Mouse (Mus musculus) mouse trophoblast stem cell (cell line): ENCODE measurements around the gene Mrnip.
"Not testable (repeated sequence)": the region's sequence is repeated elsewhere in the genome, so short reads cannot be mapped to it uniquely, and the experiment has no call there.

ENCODE experiments used
- in situ Hi-C, 2 experiments: fragments of 300-500 bp; cut with MseI, MboI; formaldehyde crosslinking; loops; 2 replicates in 1 of 2; 3 replicates in 1 of 2; pipeline ENCODE4 v1.15.1; 2025

Gene Mrnip

GRCm38 (mm10) chr11:50174111-50174729 lies at the start of gene Mrnip:
TSS of gene Mrnip (plus strand) at chr11:50174444.
- in situ Hi-C loops, result not testable (repeated sequence)

- in situ Hi-C loops, result no loop called here
Observed at GRCm38 (mm10) chr11:50127781-50128180, 46.5 kb upstream of the Mrnip start.

GRCm38 (mm10) chr11:50130811-50131766 lies 43.2 kb upstream of the Mrnip start, which contains the start of gene Tbc1d9b:
TSS of gene Tbc1d9b (plus strand) at chr11:50131396.
- in situ Hi-C loops, result loop anchor here in 1 of 2 experiments (5.0 kb wide), 1 partner anchor 144 kb away; no protein-coding TSS in a partner anchor

GRCm38 (mm10) chr11:50131801-50132201 lies 42.4 kb upstream of the Mrnip start:
- in situ Hi-C loops, result loop anchor here in 1 of 2 experiments (5.0 kb wide), 1 partner anchor 144 kb away; no protein-coding TSS in a partner anchor

GRCm38 (mm10) chr11:50132265-50132664 lies 42.0 kb upstream of the Mrnip start:
- in situ Hi-C loops, result loop anchor here in 1 of 2 experiments (5.0 kb wide), 1 partner anchor 145 kb away; no protein-coding TSS in a partner anchor

- in situ Hi-C loops, result loop anchor here in 1 of 2 experiments (5.0 kb wide), 1 partner anchor 147 kb away; no protein-coding TSS in a partner anchor
Observed at GRCm38 (mm10) chr11:50134136-50134859, 39.9 kb upstream of the Mrnip start.

- in situ Hi-C loops, result no loop called here
Observed at GRCm38 (mm10) chr11:50138206-50138822, 35.9 kb upstream of the Mrnip start.

GRCm38 (mm10) chr11:50139571-50139970 lies 34.7 kb upstream of the Mrnip start:
- in situ Hi-C loops, result no loop called here

GRCm38 (mm10) chr11:50145529-50145928 lies 28.7 kb upstream of the Mrnip start:
- in situ Hi-C loops, result no loop called here

- in situ Hi-C loops, result no loop called here
Observed at GRCm38 (mm10) chr11:50146121-50146520, 28.1 kb upstream of the Mrnip start.

GRCm38 (mm10) chr11:50147267-50147957 lies 26.8 kb upstream of the Mrnip start:
- in situ Hi-C loops, result no loop called here

- in situ Hi-C loops, result no loop called here
Observed at GRCm38 (mm10) chr11:50147958-50148476, 26.2 kb upstream of the Mrnip start.

GRCm38 (mm10) chr11:50149200-50149599 lies 25.0 kb upstream of the Mrnip start:
- in situ Hi-C loops, result no loop called here

GRCm38 (mm10) chr11:50149603-50150150 lies 24.6 kb upstream of the Mrnip start:
- in situ Hi-C loops, result no loop called here

- in situ Hi-C loops, result no loop called here
Observed at GRCm38 (mm10) chr11:50151374-50151773, 22.9 kb upstream of the Mrnip start.

GRCm38 (mm10) chr11:50154166-50154565 lies 20.1 kb upstream of the Mrnip start:
- in situ Hi-C loops, result no loop called here

- in situ Hi-C loops, result no loop called here
Observed at GRCm38 (mm10) chr11:50154777-50155520, 19.3 kb upstream of the Mrnip start.

- in situ Hi-C loops, result no loop called here
Observed at GRCm38 (mm10) chr11:50155785-50156184, 18.5 kb upstream of the Mrnip start.

GRCm38 (mm10) chr11:50156725-50157258 lies 17.5 kb upstream of the Mrnip start:
- in situ Hi-C loops, result no loop called here
